Mouse (Mus musculus) small intestine, adult 2 months (tissue): ENCODE results near the gene Calhm2.

Source experiments
- CTCF ChIP-seq: fragments of 200-500 bp; IDR thresholded peaks from 2 replicates; pipeline ENCODE4 v1.5.1; 2012; ENCODE audit warnings: low read depth, mild to moderate bottlenecking, control low read depth, inconsistent platforms, low read length, moderate library complexity, mixed read lengths; ENCODE audit not compliant: insufficient replicate concordance, insufficient read length; ENCODE audit errors: extremely low read depth
- POLR2A ChIP-seq: fragments of 200-500 bp; IDR thresholded peaks from 2 replicates; pipeline ENCODE4 v1.6.1; 2012; ENCODE audit warnings: low read depth, mild to moderate bottlenecking, control low read depth, inconsistent platforms, low read length, moderate library complexity

DNA sequence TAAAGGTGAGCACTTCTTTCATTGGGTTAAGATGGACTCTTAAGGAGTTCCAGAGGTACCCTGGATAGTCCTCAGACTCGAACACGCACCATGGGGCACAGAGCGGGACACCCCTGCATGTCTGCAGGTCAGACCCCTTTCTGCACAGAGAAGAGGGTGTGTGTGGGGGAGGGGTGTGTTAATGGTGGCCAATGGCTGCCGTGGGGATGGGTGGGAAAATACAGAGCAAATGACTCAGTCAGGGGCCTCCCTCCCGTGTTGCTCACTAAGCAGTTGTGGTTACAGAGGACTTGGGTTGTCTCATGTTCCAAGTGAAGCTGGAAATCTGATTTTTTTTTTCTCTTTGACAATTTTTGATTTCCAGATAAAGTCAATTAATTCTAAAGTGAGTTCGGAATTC lies 4.3 kb upstream of the Calhm2 start:
- TF ChIP-seq POLR2A (no peak), CTCF (no peak)
